Mouse (Mus musculus) MN1 (cell line): Measurements from ENCODE around the gene Ptprcap.

ENCODE experiments used
- DNase-seq: peaks from one replicate; pipeline ENCODE4 v3.0.0-alpha.2; 2016; ENCODE audit warnings: low spot score

The Ptprcap gene

GRCm38 (mm10) chr19:4194776-4195650, 41.6 kb downstream of the Ptprcap start:
- no peak for DNase-seq

GRCm38 (mm10) chr19:4196048-4196447, 42.6 kb downstream of the Ptprcap start:
- DNase-seq = no peak

- DNase-seq = peak; percentile 71
These were observed 43.1 kb downstream of the Ptprcap start for GRCm38 (mm10) chr19:4196548-4196947.

- DNase-seq = no peak
These were observed 43.8 kb downstream of the Ptprcap start for GRCm38 (mm10) chr19:4197180-4197579.

- DNase-seq = peak; percentile 92
These were observed 48.0 kb downstream of the Ptprcap start, which contains the start of gene Rad9a for GRCm38 (mm10) chr19:4201291-4201909. Rad9a (minus strand) TSS chr19:4201662.

GRCm38 (mm10) chr19:4202149-4202548, 48.7 kb downstream of the Ptprcap start:
- no peak for DNase-seq

GRCm38 (mm10) chr19:4203148-4203547, 49.7 kb downstream of the Ptprcap start:
- no peak for DNase-seq

GRCm38 (mm10) chr19:4203604-4204326, 50.4 kb downstream of the Ptprcap start:
- no peak for DNase-seq

- no peak for DNase-seq
These were observed 51.5 kb downstream of the Ptprcap start for GRCm38 (mm10) chr19:4204889-4205288.
